Mouse (Mus musculus): ENCODE data around the gene Rln3.

DNA sequence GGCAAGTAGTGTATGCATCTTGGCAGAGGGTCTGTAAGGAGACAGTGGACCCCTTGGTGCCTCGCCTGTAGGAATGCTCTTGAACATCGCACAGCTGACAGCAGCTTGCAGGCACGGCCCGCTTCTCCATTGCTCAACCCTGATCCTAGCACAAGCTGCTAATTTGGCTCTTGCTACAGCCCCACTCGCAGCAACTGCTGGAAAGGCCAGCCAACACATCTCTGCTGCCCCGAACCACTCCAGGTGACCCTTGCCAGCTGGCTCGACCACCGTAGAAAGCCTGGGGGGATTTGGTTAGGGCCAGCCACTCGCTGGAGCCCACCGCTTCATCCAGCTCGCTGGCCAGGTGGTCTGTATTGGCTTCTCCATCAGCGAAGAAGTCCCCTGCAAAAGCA, 1.9 kb downstream of the Rln3 start:
- TF ChIP-seq POLR2A (IDR thresholded peaks at IDR 0.05; ENCODE audit: borderline replicate concordance, extremely low read depth, insufficient read depth, insufficient read length, poor library complexity, severe bottlenecking) (no peak), CTCF (IDR thresholded peaks at IDR 0.05; ENCODE audit: borderline replicate concordance, extremely low read depth, insufficient read depth, insufficient read length) (no peak)
